Mouse (Mus musculus): ENCODE data around the gene Gm11756.
"Not testable (repeated sequence)": the region's sequence is repeated elsewhere in the genome, so short reads cannot be mapped to it uniquely, and the experiment has no call there.

The Gm11756 gene

DNA sequence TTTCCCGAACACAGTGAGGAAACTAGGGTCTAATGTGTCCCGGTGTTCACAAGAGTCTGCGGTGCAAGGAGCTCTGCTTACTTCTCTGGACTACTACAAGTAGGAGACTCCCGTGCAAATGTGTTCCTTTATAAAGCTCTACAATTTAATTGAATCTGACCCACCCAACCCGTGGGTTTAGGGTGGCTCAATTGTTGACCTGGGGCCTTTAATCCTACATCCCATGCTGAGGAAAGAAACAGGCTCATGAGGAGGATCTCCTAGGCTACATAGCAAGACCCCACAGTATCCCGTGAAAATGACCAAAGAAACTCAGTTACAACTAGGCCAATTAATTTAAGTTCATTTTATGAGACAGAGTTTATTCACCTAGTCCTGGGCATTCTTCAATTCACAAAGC, at the start of gene Gm11756:
TSS of gene Gm11756 (minus strand) at position 101 of the 400 bp plus-strand sequence.
- in situ Hi-C loops (cut with MboI, MseI), result loop anchor here (5.0 kb wide), 1 partner anchor 33 kb away; no protein-coding TSS in a partner anchor

DNA sequence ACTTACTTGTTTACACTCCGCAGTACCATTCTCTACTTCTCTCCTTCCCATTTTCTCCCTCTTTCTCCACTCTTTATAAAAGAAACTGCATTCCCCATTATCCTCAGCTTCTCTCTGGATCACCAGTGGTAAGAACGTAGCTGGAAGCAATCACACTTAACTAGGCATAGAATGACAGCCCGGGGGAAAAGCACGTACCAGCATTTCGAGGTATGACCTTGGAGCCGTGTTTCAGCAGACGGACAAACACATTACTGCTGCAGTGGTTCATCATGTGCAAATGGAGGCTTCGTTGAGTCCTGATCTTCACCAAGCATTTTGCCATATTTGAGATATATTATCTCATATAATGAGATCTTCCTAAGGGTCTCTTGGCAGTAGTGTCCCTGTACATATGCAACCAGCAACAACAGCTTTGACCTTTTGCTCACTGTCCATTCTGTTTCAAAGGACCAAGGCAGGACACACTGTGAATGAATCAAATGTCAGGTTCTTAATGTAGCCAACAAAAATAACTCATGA, 29.9 kb upstream of the Gm11756 start, which contains the start of gene 2310002L09Rik:
TSS of gene 2310002L09Rik (minus strand) at position 472 of the 522 bp plus-strand sequence.
- in situ Hi-C loops (cut with MboI, MseI), result no loop called here

DNA sequence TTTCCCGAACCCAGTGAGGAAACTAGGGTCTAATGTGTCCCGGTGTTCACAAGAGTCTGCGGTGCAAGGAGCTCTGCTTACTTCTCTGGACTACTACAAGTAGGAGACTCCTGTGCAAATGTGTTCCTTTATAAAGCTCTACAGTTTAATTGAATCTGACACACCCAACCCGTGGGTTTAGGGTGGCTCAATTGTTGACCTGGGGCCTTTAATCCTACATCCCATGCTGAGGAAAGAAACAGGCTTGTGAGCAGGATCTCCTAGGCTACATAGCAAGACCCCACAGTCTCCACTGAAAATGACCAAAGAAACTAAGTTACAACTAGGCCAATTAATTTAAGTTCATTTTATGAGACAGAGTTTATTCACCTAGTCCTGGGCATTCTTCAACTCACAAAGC, 14.7 kb downstream of the Gm11756 start, which contains the start of gene Gm13871:
TSS of gene Gm13871 (minus strand) at position 101 of the 400 bp plus-strand sequence.
- in situ Hi-C loops (cut with MboI, MseI), result not testable (repeated sequence)

DNA sequence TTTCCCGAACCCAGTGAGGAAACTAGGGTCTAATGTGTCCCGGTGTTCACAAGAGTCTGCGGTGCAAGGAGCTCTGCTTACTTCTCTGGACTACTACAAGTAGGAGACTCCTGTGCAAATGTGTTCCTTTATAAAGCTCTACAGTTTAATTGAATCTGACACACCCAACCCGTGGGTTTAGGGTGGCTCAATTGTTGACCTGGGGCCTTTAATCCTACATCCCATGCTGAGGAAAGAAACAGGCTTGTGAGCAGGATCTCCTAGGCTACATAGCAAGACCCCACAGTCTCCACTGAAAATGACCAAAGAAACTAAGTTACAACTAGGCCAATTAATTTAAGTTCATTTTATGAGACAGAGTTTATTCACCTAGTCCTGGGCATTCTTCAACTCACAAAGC, 29.5 kb downstream of the Gm11756 start, which contains the start of gene Gm11757:
TSS of gene Gm11757 (minus strand) at position 101 of the 400 bp plus-strand sequence.
- in situ Hi-C loops (cut with MboI, MseI), result not testable (repeated sequence)

DNA sequence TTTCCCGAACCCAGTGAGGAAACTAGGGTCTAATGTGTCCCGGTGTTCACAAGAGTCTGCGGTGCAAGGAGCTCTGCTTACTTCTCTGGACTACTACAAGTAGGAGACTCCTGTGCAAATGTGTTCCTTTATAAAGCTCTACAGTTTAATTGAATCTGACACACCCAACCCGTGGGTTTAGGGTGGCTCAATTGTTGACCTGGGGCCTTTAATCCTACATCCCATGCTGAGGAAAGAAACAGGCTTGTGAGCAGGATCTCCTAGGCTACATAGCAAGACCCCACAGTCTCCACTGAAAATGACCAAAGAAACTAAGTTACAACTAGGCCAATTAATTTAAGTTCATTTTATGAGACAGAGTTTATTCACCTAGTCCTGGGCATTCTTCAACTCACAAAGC, 44.4 kb downstream of the Gm11756 start, which contains the start of gene Gm11758:
TSS of gene Gm11758 (minus strand) at position 101 of the 400 bp plus-strand sequence.
- in situ Hi-C loops (cut with MboI, MseI), result not testable (repeated sequence)

Measured in T-helper 2 cell (primary cell).